Mouse (Mus musculus) macrophage (primary cell): ENCODE data around the gene Ifna4. TPM values are rescaled to one million over a fixed set of nuclear protein-coding genes. Genes with fewer than 3 reads are reported as not detected.

Experiments used
- H3K27ac ChIP-seq: fragments of 350-480 bp; formaldehyde crosslinking; 2 replicates; pipeline ENCODE4 v1.9.0; 2021
- H3K36me3 ChIP-seq: fragments of 350-480 bp; formaldehyde crosslinking; 2 replicates; pipeline ENCODE4 v1.9.0; 2021; ENCODE audit errors: inconsistent target
- H3K4me3 ChIP-seq: fragments of 350-480 bp; formaldehyde crosslinking; 2 replicates; pipeline ENCODE4 v1.9.0; 2021; ENCODE audit errors: inconsistent target
- H3K79me2 ChIP-seq: fragments of 350-480 bp; formaldehyde crosslinking; 2 replicates; pipeline ENCODE4 v1.9.0; 2021; ENCODE audit errors: inconsistent target
- WGBS: methylation state at CpG from one replicate; pipeline ENCODE4 v1.1.7; 2026; ENCODE audit warnings: inconsistent platforms; ENCODE audit not compliant: missing documents; 5-methylcytosine and 5-hydroxymethylcytosine counted together
- polyA plus RNA-seq: library from polyadenylated mRNA; stranded (reverse); fragments of 250-400 nt; gene quantifications from 3 replicates; pipeline ENCODE4 v1.2.4, GENCODE M21; 2018; ENCODE audit warnings: inconsistent platforms

The Ifna4 gene
- polyA plus RNA-seq, 1 experiment from 2014 or later = not detected

GRCm38 (mm10) chr4:88845334-88845733, 3.7 kb downstream of the Ifna4 start:
- Histone ChIP-seq H3K27ac (no peak overlapping the region), H3K36me3 (no peaks in the 10 kb centered on the region), H3K79me2 (no peaks in the 10 kb centered on the region), H3K4me3 (no peak overlapping the region)
- 44% methylated on average over 2 of the region's 2 CpGs for WGBS

GRCm38 (mm10) chr4:88849698-88850097, 8.0 kb downstream of the Ifna4 start, which contains the start of gene Ifna1:
Ifna1 (plus strand) TSS chr4:88850087.
- Histone ChIP-seq H3K79me2 (no peaks in the 10 kb centered on the region), H3K36me3 (no peaks in the 10 kb centered on the region), H3K27ac (no peak within 1 kb of the TSS), H3K4me3 (no peak within 1 kb of the TSS)
- 8% methylated on average over 1 of the region's 1 CpGs for WGBS

GRCm38 (mm10) chr4:88851026-88851763, 9.5 kb downstream of the Ifna4 start:
- Histone ChIP-seq H3K79me2 (no peaks in the 10 kb centered on the region), H3K36me3 (no peaks in the 10 kb centered on the region), H3K4me3 (no peak overlapping the region), H3K27ac (no peak overlapping the region)
- 82% methylated on average over 4 of the region's 4 CpGs for WGBS

- Histone ChIP-seq H3K36me3 (no peaks in the 10 kb centered on the region), H3K79me2 (no peaks in the 10 kb centered on the region), H3K27ac (no peak overlapping the region), H3K4me3 (no peak overlapping the region)
Observed at GRCm38 (mm10) chr4:88859214-88859613, 17.6 kb downstream of the Ifna4 start.

GRCm38 (mm10) chr4:88863309-88863708, 21.6 kb downstream of the Ifna4 start:
- Histone ChIP-seq H3K4me3 (no peak overlapping the region), H3K79me2 (no peaks in the 10 kb centered on the region), H3K27ac (no peak overlapping the region), H3K36me3 (no peaks in the 10 kb centered on the region)
- 50% methylated on average over 7 of the region's 7 CpGs for WGBS

- H3K4me3 ChIP-seq = no peak overlapping the region; the same call in 1 of the 2 replicates
- WGBS = 7% methylated on average over 9 of the region's 9 CpGs
- no peaks in the 10 kb centered on the region for H3K79me2 ChIP-seq
- H3K36me3 ChIP-seq = no peaks in the 10 kb centered on the region
- peak overlapping the region; percentile 75 for H3K27ac ChIP-seq
Observed at GRCm38 (mm10) chr4:88864599-88864998, 22.9 kb downstream of the Ifna4 start.

GRCm38 (mm10) chr4:88865011-88865569, 23.4 kb downstream of the Ifna4 start:
- Histone ChIP-seq H3K4me3 (no peak overlapping the region), H3K27ac (peak overlapping the region; percentile 75), H3K79me2 (no peaks in the 10 kb centered on the region), H3K36me3 (no peaks in the 10 kb centered on the region)
- WGBS = 5% methylated on average over 5 of the region's 6 CpGs

- H3K4me3 ChIP-seq = peak overlapping the region; percentile 54
- H3K79me2 ChIP-seq = no peaks in the 10 kb centered on the region
- 0% methylated on average over 5 of the region's 8 CpGs for WGBS
- H3K27ac ChIP-seq = no peak overlapping the region
- no peaks in the 10 kb centered on the region for H3K36me3 ChIP-seq
Observed at GRCm38 (mm10) chr4:88867366-88867925, 25.8 kb downstream of the Ifna4 start.

- 14% methylated on average over 22 of the region's 31 CpGs for WGBS
- no peaks in the 10 kb centered on the region for H3K79me2 ChIP-seq
- no peak overlapping the region for H3K27ac ChIP-seq
- peak overlapping the region; percentile 54 for H3K4me3 ChIP-seq
- H3K36me3 ChIP-seq = no peaks in the 10 kb centered on the region
Observed at GRCm38 (mm10) chr4:88867926-88868911, 26.6 kb downstream of the Ifna4 start.

- H3K36me3 ChIP-seq = no peaks in the 10 kb centered on the region
- H3K79me2 ChIP-seq = no peaks in the 10 kb centered on the region
- H3K4me3 ChIP-seq = no peak overlapping the region
- H3K27ac ChIP-seq = no peak overlapping the region
- 0% methylated on average over 2 of the region's 2 CpGs for WGBS
Observed at GRCm38 (mm10) chr4:88872691-88873090, 31.0 kb downstream of the Ifna4 start.

GRCm38 (mm10) chr4:88875435-88876095, 33.9 kb downstream of the Ifna4 start:
- 95% methylated on average over 2 of the region's 4 CpGs for WGBS
- H3K79me2 ChIP-seq = no peaks in the 10 kb centered on the region

GRCm38 (mm10) chr4:88876520-88876919, 34.9 kb downstream of the Ifna4 start:
- Histone ChIP-seq H3K27ac (no peak overlapping the region), H3K79me2 (no peaks in the 10 kb centered on the region), H3K4me3 (no peak overlapping the region), H3K36me3 (no peaks in the 10 kb centered on the region)
- WGBS = 81% methylated on average over 4 of the region's 4 CpGs

More at GRCm38 (mm10) chr4:88875435-88876095, 33.9 kb downstream of the Ifna4 start:
- H3K4me3 ChIP-seq = no peak overlapping the region
- H3K36me3 ChIP-seq = no peaks in the 10 kb centered on the region
- H3K27ac ChIP-seq = no peak overlapping the region

GRCm38 (mm10) chr4:88878246-88878645, 36.6 kb downstream of the Ifna4 start:
- no peak overlapping the region for H3K4me3 ChIP-seq
- no peaks in the 10 kb centered on the region for H3K36me3 ChIP-seq
- no peaks in the 10 kb centered on the region for H3K79me2 ChIP-seq
- H3K27ac ChIP-seq = no peak overlapping the region
- WGBS = 5% methylated on average over 10 of the region's 10 CpGs

- no peaks in the 10 kb centered on the region for H3K36me3 ChIP-seq
- WGBS = 56% methylated on average over 4 of the region's 4 CpGs
- H3K27ac ChIP-seq = no peak overlapping the region
- no peaks in the 10 kb centered on the region for H3K79me2 ChIP-seq
- no peak overlapping the region for H3K4me3 ChIP-seq
Observed at GRCm38 (mm10) chr4:88878772-88879171, 37.1 kb downstream of the Ifna4 start.
